Mouse (Mus musculus) ES-Bruce4 (cell line): ENCODE results near the gene Tekt5.

Experiments
- CTCF ChIP-seq: IDR thresholded peaks from one replicate; pipeline ENCODE4 v1.8.1; 2011; ENCODE audit warnings: low read depth, low read length
- POLR2A ChIP-seq: IDR thresholded peaks from one replicate; pipeline ENCODE4 v1.8.1; 2011; ENCODE audit warnings: low read length; ENCODE audit not compliant: insufficient read depth

- TF ChIP-seq CTCF (no peak), POLR2A (no peak)
Measured at GRCm38 (mm10) chr16:10374254-10375011, 20.9 kb downstream of the Tekt5 start.
